Mouse (Mus musculus) kidney, adult 2 months (tissue): ENCODE data around the gene Mapk13. TPM values are rescaled to one million over a fixed set of nuclear protein-coding genes. Genes with fewer than 3 reads are reported as not detected.
"Not testable (repeated sequence)": the region's sequence is repeated elsewhere in the genome, so short reads cannot be mapped to it uniquely, and the experiment has no call there.

ENCODE experiments used
- DNase-seq: peaks from one replicate; pipeline ENCODE4 v3.0.0; 2021
- H3K27ac ChIP-seq: fragments of 200-500 bp; 2 replicates; pipeline ENCODE4 v1.5.1; 2012; ENCODE audit warnings: low read depth, low read length, control low read depth, inconsistent platforms; ENCODE audit not compliant: insufficient read depth
- H3K27me3 ChIP-seq: fragments of 200-500 bp; replicated peaks from 2 replicates; pipeline ENCODE4 v1.6.1; 2012; ENCODE audit warnings: mild to moderate bottlenecking, moderate library complexity, low read length, inconsistent platforms; ENCODE audit not compliant: control insufficient read depth, insufficient read depth
- H3K36me3 ChIP-seq: fragments of 200-500 bp; 2 replicates; pipeline ENCODE4 v1.6.1; 2012; ENCODE audit warnings: mild to moderate bottlenecking, moderate library complexity, low read length, inconsistent platforms; ENCODE audit not compliant: control insufficient read depth, insufficient read depth
- H3K4me1 ChIP-seq: fragments of 200-500 bp; 2 replicates; pipeline ENCODE4 v1.6.1; 2011; ENCODE audit warnings: low read length; ENCODE audit not compliant: control insufficient read depth, insufficient read depth
- H3K4me3 ChIP-seq: fragments of 200-500 bp; 2 replicates; pipeline ENCODE4 v1.5.1; 2011; ENCODE audit warnings: mild to moderate bottlenecking, low read depth, low read length, control low read depth; ENCODE audit not compliant: insufficient read depth
- CTCF ChIP-seq: fragments of 200-500 bp; conservative IDR thresholded peaks from 2 replicates; pipeline ENCODE4 v1.5.1; 2011; ENCODE audit warnings: low read depth, mild to moderate bottlenecking, control low read depth, low read length, moderate library complexity, mixed read lengths; ENCODE audit not compliant: insufficient read depth, insufficient read length
- POLR2A ChIP-seq: fragments of 200-500 bp; IDR thresholded peaks from one replicate; pipeline ENCODE4 v1.6.1; 2011; ENCODE audit warnings: low read depth, low read length, control low read depth
- WGBS: fragments of 180-500 bp; shearing (Covaris S2); methylation state at CpG from one replicate; pipeline ENCODE4 v1.1.7; 2018; 5-methylcytosine and 5-hydroxymethylcytosine counted together
- polyA plus RNA-seq: library from polyadenylated mRNA; depleted of rRNA; stranded (reverse); fragments of >200 nt; gene quantifications from 2 replicates; pipeline ENCODE4 v1.2.3, GENCODE M21; 2012

Mapk13 gene
- polyA plus RNA-seq, 1 experiment, result 10.9 TPM

- Histone ChIP-seq H3K36me3 (no peaks in the 10 kb centered on the region), H3K4me3 (no peak overlapping the region), H3K4me1 (no peaks in the 10 kb centered on the region), H3K27me3 (no peaks in the 10 kb centered on the region), H3K27ac (no peak overlapping the region)
- DNase-seq, result peak; percentile 21
- 45% methylated on average over 8 of the region's 8 CpGs for WGBS
- TF ChIP-seq POLR2A (no peak), CTCF (no peak)
These were observed 8.3 kb upstream of the Mapk13 start for GRCm38 (mm10) chr17:28760736-28761312.

- H3K4me3 ChIP-seq, result no peak overlapping the region
- H3K4me1 ChIP-seq, result no peaks in the 10 kb centered on the region
- no peaks in the 10 kb centered on the region for H3K27me3 ChIP-seq
- H3K27ac ChIP-seq, result no peak overlapping the region
- H3K36me3 ChIP-seq, result no peaks in the 10 kb centered on the region
- WGBS, result 9% methylated on average over 3 of the region's 3 CpGs
- TF ChIP-seq POLR2A (no peak), CTCF (peak; percentile 90)
- peak; percentile 76 for DNase-seq
These were observed 7.2 kb upstream of the Mapk13 start for GRCm38 (mm10) chr17:28761871-28762270.

- Histone ChIP-seq H3K4me1 (no peaks in the 10 kb centered on the region), H3K27me3 (no peaks in the 10 kb centered on the region), H3K4me3 (no peak overlapping the region), H3K27ac (no peak overlapping the region), H3K36me3 (no peaks in the 10 kb centered on the region)
- WGBS, result 33% methylated on average over 3 of the region's 3 CpGs
- TF ChIP-seq POLR2A (no peak), CTCF (no peak)
- no peak for DNase-seq
These were observed 2.9 kb upstream of the Mapk13 start for GRCm38 (mm10) chr17:28766203-28766602.

GRCm38 (mm10) chr17:28766781-28767515 lies 2.1 kb upstream of the Mapk13 start:
- no peaks in the 10 kb centered on the region for H3K4me1 ChIP-seq
- H3K27ac ChIP-seq, result no peak overlapping the region
- no peaks in the 10 kb centered on the region for H3K36me3 ChIP-seq
- TF ChIP-seq POLR2A (no peak), CTCF (no peak)
- WGBS, result 66% methylated on average over 11 of the region's 11 CpGs
- H3K4me3 ChIP-seq, result no peak overlapping the region
- no peak for DNase-seq
- no peaks in the 10 kb centered on the region for H3K27me3 ChIP-seq

- H3K27ac ChIP-seq, result no peak overlapping the region
- DNase-seq, result peak; percentile 24
- no peaks in the 10 kb centered on the region for H3K27me3 ChIP-seq
- H3K36me3 ChIP-seq, result no peaks in the 10 kb centered on the region
- no peak for TF ChIP-seq CTCF
- TF ChIP-seq POLR2A, result no peak
- 4% methylated on average over 24 of the region's 24 CpGs for WGBS
- no peaks in the 10 kb centered on the region for H3K4me1 ChIP-seq
- H3K4me3 ChIP-seq, result peak overlapping the region; percentile 73
These were observed 851 bp downstream of the Mapk13 start for GRCm38 (mm10) chr17:28769875-28770421.

GRCm38 (mm10) chr17:28771289-28771688 lies 2.2 kb downstream of the Mapk13 start:
- 86% methylated on average over 5 of the region's 5 CpGs for WGBS
- Histone ChIP-seq H3K27ac (no peak overlapping the region), H3K4me3 (no peak overlapping the region), H3K27me3 (no peaks in the 10 kb centered on the region), H3K36me3 (no peaks in the 10 kb centered on the region), H3K4me1 (no peaks in the 10 kb centered on the region)
- no peak for DNase-seq
- TF ChIP-seq POLR2A (no peak), CTCF (no peak)

- 0 out of 2 replicates have a peak, but pooled peaks have one; percentile 6 for TF ChIP-seq CTCF
- not testable (repeated sequence) for H3K4me1 ChIP-seq, DNase-seq, H3K27me3 ChIP-seq, H3K27ac ChIP-seq, H3K4me3 ChIP-seq, H3K36me3 ChIP-seq
- 96% methylated on average over 7 of the region's 9 CpGs for WGBS
These were observed 5.2 kb downstream of the Mapk13 start for GRCm38 (mm10) chr17:28774303-28774702.
